Mouse (Mus musculus) neural tube, embryonic 15.5 days (tissue): ENCODE data around the gene Anapc7. TPM values are rescaled to one million over a fixed set of nuclear protein-coding genes. Genes with fewer than 3 reads are reported as not detected.
A peak's percentile ranks its signal among the peaks of the same experiment; 100 is the strongest.

Experiments
- ATAC-seq: fragments of 200-750 bp; cut with Nextera tagmentation; 2 replicates; pipeline ENCODE4 v1.8.0; 2017; ENCODE audit warnings: mild to moderate bottlenecking, moderate TSS enrichment, moderate library complexity; ENCODE audit not compliant: low FRiP score
- H3K27ac ChIP-seq: fragments of 300-500 bp; sonication (generic); replicated peaks from 2 replicates; pipeline ENCODE4 v1.5.1; 2015; ENCODE audit warnings: mild to moderate bottlenecking, inconsistent platforms
- H3K27me3 ChIP-seq: fragments of 300-500 bp; sonication (generic); replicated peaks from 2 replicates; pipeline ENCODE4 v1.6.1; 2015; ENCODE audit warnings: inconsistent platforms
- H3K36me3 ChIP-seq: fragments of 300-500 bp; sonication (generic); 2 replicates; pipeline ENCODE4 v1.6.1; 2015; ENCODE audit warnings: inconsistent platforms
- H3K4me1 ChIP-seq: fragments of 300-500 bp; sonication (generic); 2 replicates; pipeline ENCODE4 v1.6.1; 2015; ENCODE audit warnings: inconsistent platforms
- H3K4me2 ChIP-seq: fragments of 300-500 bp; sonication (generic); 2 replicates; pipeline ENCODE4 v1.6.1; 2015; ENCODE audit warnings: inconsistent platforms, mild to moderate bottlenecking, moderate library complexity
- H3K4me3 ChIP-seq: fragments of 300-500 bp; sonication (generic); replicated peaks from 2 replicates; pipeline ENCODE4 v1.5.1; 2015; ENCODE audit warnings: mild to moderate bottlenecking, inconsistent platforms
- H3K9ac ChIP-seq: fragments of 300-500 bp; sonication (generic); replicated peaks from 2 replicates; pipeline ENCODE4 v1.6.1; 2015; ENCODE audit warnings: mild to moderate bottlenecking, inconsistent platforms
- H3K9me3 ChIP-seq: fragments of 300-500 bp; sonication (generic); replicated peaks from 2 replicates; pipeline ENCODE4 v1.6.1; 2016; ENCODE audit warnings: inconsistent platforms
- WGBS: fragments of 180-500 bp; shearing (Covaris S2); methylation state at CpG from one replicate; pipeline ENCODE4 v1.1.7; 2015; ENCODE audit warnings: mixed read lengths; 5-methylcytosine and 5-hydroxymethylcytosine counted together
- polyA plus RNA-seq: library from polyadenylated mRNA; unstranded; fragments of >200 nt; fragmentation: Nextera tagmentation; extraction: Ambion mirVana; gene quantifications from 2 replicates; pipeline ENCODE4 v1.2.1, GENCODE M21; 2015

Anapc7 gene
- polyA plus RNA-seq, 1 experiment from 2014 or later = 47.5 TPM

- WGBS = 16% methylated on average over 19 of the region's 19 CpGs
- Histone ChIP-seq H3K36me3 (peaks cover 10% of the 10 kb centered on the region), H3K4me3 (peak overlapping the region; percentile 86), H3K9me3 (no peaks in the 10 kb centered on the region), H3K27me3 (no peaks in the 10 kb centered on the region), H3K27ac (peak overlapping the region; percentile 75), H3K9ac (peak overlapping the region; percentile 90), H3K4me1 (peaks cover 15% of the 10 kb centered on the region), H3K4me2 (peak overlapping the region; percentile 77)
- peak; percentile 53; the same call in 1 of the 2 replicates for ATAC-seq
Observed at GRCm38 (mm10) chr5:122392227-122393004, 29.1 kb upstream of the Anapc7 start.

GRCm38 (mm10) chr5:122393887-122394286 lies 27.6 kb upstream of the Anapc7 start:
- no peak overlapping the region for H3K4me2 ChIP-seq
- no peaks in the 10 kb centered on the region for H3K27me3 ChIP-seq
- ATAC-seq = no peak
- H3K4me1 ChIP-seq = peaks cover 15% of the 10 kb centered on the region
- 36% methylated on average over 2 of the region's 2 CpGs for WGBS
- H3K9me3 ChIP-seq = no peaks in the 10 kb centered on the region
- no peak overlapping the region for H3K9ac ChIP-seq
- peaks cover 22% of the 10 kb centered on the region for H3K36me3 ChIP-seq
- no peak overlapping the region for H3K27ac ChIP-seq
- 0 out of 2 replicates have a peak overlapping the region, but pooled peaks have one; percentile 2 for H3K4me3 ChIP-seq

- H3K4me2 ChIP-seq = no peak overlapping the region
- ATAC-seq = no peak
- no peak overlapping the region for H3K4me3 ChIP-seq
- peaks cover 21% of the 10 kb centered on the region for H3K4me1 ChIP-seq
- H3K36me3 ChIP-seq = peaks cover 41% of the 10 kb centered on the region
- H3K27me3 ChIP-seq = no peaks in the 10 kb centered on the region
- no peak overlapping the region for H3K27ac ChIP-seq
- 87% methylated on average over 10 of the region's 10 CpGs for WGBS
- H3K9me3 ChIP-seq = no peaks in the 10 kb centered on the region
- H3K9ac ChIP-seq = no peak overlapping the region
Observed at GRCm38 (mm10) chr5:122396791-122397190, 24.7 kb upstream of the Anapc7 start.

- Histone ChIP-seq H3K27ac (no peak overlapping the region), H3K4me3 (no peak overlapping the region), H3K9ac (no peak overlapping the region), H3K4me1 (peaks cover 17% of the 10 kb centered on the region), H3K4me2 (no peak overlapping the region), H3K9me3 (no peaks in the 10 kb centered on the region), H3K36me3 (peaks cover 48% of the 10 kb centered on the region), H3K27me3 (no peaks in the 10 kb centered on the region)
- no peak for ATAC-seq
- 89% methylated on average over 8 of the region's 8 CpGs for WGBS
Observed at GRCm38 (mm10) chr5:122397495-122397894, 24.0 kb upstream of the Anapc7 start.

- WGBS = 94% methylated on average over 8 of the region's 8 CpGs
- no peak overlapping the region for H3K4me2 ChIP-seq
- H3K4me3 ChIP-seq = no peak overlapping the region
- ATAC-seq = no peak
- H3K4me1 ChIP-seq = peaks cover 6% of the 10 kb centered on the region
- H3K36me3 ChIP-seq = peaks cover 72% of the 10 kb centered on the region
- no peaks in the 10 kb centered on the region for H3K9me3 ChIP-seq
- H3K27ac ChIP-seq = no peak overlapping the region
- H3K27me3 ChIP-seq = no peaks in the 10 kb centered on the region
- no peak overlapping the region for H3K9ac ChIP-seq
Observed at GRCm38 (mm10) chr5:122399871-122400270, 21.6 kb upstream of the Anapc7 start.

GRCm38 (mm10) chr5:122400628-122401302 lies 20.7 kb upstream of the Anapc7 start:
- no peaks in the 10 kb centered on the region for H3K27me3 ChIP-seq
- H3K9ac ChIP-seq = no peak overlapping the region
- peaks cover 6% of the 10 kb centered on the region for H3K4me1 ChIP-seq
- no peak overlapping the region for H3K4me2 ChIP-seq
- H3K36me3 ChIP-seq = peaks cover 81% of the 10 kb centered on the region
- WGBS = 86% methylated on average over 18 of the region's 18 CpGs
- no peak overlapping the region for H3K27ac ChIP-seq
- ATAC-seq = no peak
- no peaks in the 10 kb centered on the region for H3K9me3 ChIP-seq
- H3K4me3 ChIP-seq = no peak overlapping the region

- Histone ChIP-seq H3K27me3 (no peaks in the 10 kb centered on the region), H3K4me1 (peaks cover 6% of the 10 kb centered on the region), H3K36me3 (peaks cover 86% of the 10 kb centered on the region), H3K4me2 (no peak overlapping the region), H3K27ac (no peak overlapping the region), H3K4me3 (no peak overlapping the region), H3K9me3 (no peaks in the 10 kb centered on the region), H3K9ac (no peak overlapping the region)
- 21% methylated on average over 8 of the region's 8 CpGs for WGBS
- ATAC-seq = no peak
Observed at GRCm38 (mm10) chr5:122401303-122401640, 20.2 kb upstream of the Anapc7 start.

- Histone ChIP-seq H3K9me3 (no peaks in the 10 kb centered on the region), H3K4me2 (no peak overlapping the region), H3K36me3 (peaks cover 87% of the 10 kb centered on the region), H3K4me3 (no peak overlapping the region), H3K4me1 (peaks cover 6% of the 10 kb centered on the region), H3K27ac (no peak overlapping the region), H3K9ac (no peak overlapping the region), H3K27me3 (no peaks in the 10 kb centered on the region)
- ATAC-seq = no peak
- WGBS = 81% methylated on average over 13 of the region's 13 CpGs
Observed at GRCm38 (mm10) chr5:122402160-122402559, 19.3 kb upstream of the Anapc7 start.

- Histone ChIP-seq H3K4me3 (no peak overlapping the region), H3K9me3 (no peaks in the 10 kb centered on the region), H3K4me1 (peaks cover 6% of the 10 kb centered on the region), H3K4me2 (no peak overlapping the region), H3K27ac (no peak overlapping the region), H3K9ac (no peak overlapping the region), H3K27me3 (no peaks in the 10 kb centered on the region), H3K36me3 (peaks cover 87% of the 10 kb centered on the region)
- ATAC-seq = no peak
- 87% methylated on average over 5 of the region's 5 CpGs for WGBS
Observed at GRCm38 (mm10) chr5:122402772-122403171, 18.7 kb upstream of the Anapc7 start.

- Histone ChIP-seq H3K4me3 (no peak overlapping the region), H3K27ac (no peak overlapping the region), H3K9ac (no peak overlapping the region), H3K27me3 (no peaks in the 10 kb centered on the region), H3K36me3 (peaks cover 85% of the 10 kb centered on the region), H3K4me2 (no peak overlapping the region), H3K4me1 (peaks cover 6% of the 10 kb centered on the region), H3K9me3 (no peaks in the 10 kb centered on the region)
- WGBS = 96% methylated on average over 12 of the region's 12 CpGs
- ATAC-seq = no peak
Observed at GRCm38 (mm10) chr5:122403362-122403761, 18.1 kb upstream of the Anapc7 start.

GRCm38 (mm10) chr5:122405537-122405936 lies 16.0 kb upstream of the Anapc7 start:
- ATAC-seq = no peak
- WGBS = 97% methylated on average over 10 of the region's 10 CpGs
- H3K27me3 ChIP-seq = no peaks in the 10 kb centered on the region
- peaks cover 70% of the 10 kb centered on the region for H3K36me3 ChIP-seq
- H3K9me3 ChIP-seq = no peaks in the 10 kb centered on the region
- H3K27ac ChIP-seq = no peak overlapping the region
- no peak overlapping the region for H3K9ac ChIP-seq
- no peak overlapping the region for H3K4me2 ChIP-seq
- no peak overlapping the region for H3K4me3 ChIP-seq
- peaks cover 6% of the 10 kb centered on the region for H3K4me1 ChIP-seq
